Mouse (Mus musculus) liver, adult 2 months (tissue): ENCODE data around the gene 1700017N19Rik.

Experiments
- CTCF ChIP-seq: fragments of 200-500 bp; IDR thresholded peaks from 2 replicates; pipeline ENCODE4 v1.5.1; 2011; ENCODE audit warnings: low read depth, low read length, control low read depth
- POLR2A ChIP-seq: fragments of 200-500 bp; IDR thresholded peaks from 2 replicates; pipeline ENCODE4 v1.6.1; 2011; ENCODE audit warnings: low read length, control low read depth; ENCODE audit not compliant: insufficient read depth; ENCODE audit errors: extremely low read depth

GRCm38 (mm10) chr10:100619474-100619873 lies 29.2 kb downstream of the 1700017N19Rik start:
- no peak for TF ChIP-seq CTCF
- no peak for TF ChIP-seq POLR2A
